Mouse (Mus musculus) bone marrow macrophage, adult 2 months (primary cell): ENCODE results near the gene Pask.

ENCODE experiments used
- CTCF ChIP-seq: IDR thresholded peaks from 2 replicates; pipeline ENCODE4 v1.5.1; 2012; ENCODE audit warnings: low read depth, mild to moderate bottlenecking, low read length, moderate library complexity
- POLR2A ChIP-seq: IDR thresholded peaks from 2 replicates; pipeline ENCODE4 v1.6.1; 2012; ENCODE audit warnings: mild to moderate bottlenecking, low read depth, low read length, borderline replicate concordance

DNA sequence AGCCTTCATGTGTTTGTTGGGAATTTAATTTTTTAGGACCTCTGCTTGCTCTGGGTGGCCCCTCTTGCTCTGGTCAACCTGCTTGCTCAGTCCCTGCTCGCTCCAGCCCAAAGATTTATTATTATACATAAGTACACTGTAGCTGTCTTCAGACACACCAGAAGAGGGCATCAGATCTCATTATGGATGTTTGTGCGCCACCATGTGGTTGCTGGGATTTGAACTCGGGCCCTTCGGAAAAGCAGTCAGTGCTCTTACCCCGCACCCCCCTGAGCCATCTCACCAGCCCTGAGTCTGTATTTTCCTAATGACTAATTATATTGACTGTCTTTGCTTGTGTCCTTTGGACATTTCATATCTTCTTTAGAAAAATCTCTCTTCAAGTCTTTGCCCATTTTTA lies 35.8 kb upstream of the Pask start:
- TF ChIP-seq POLR2A (no peak), CTCF (no peak)
